Mouse (Mus musculus) forebrain, embryonic 15.5 days (tissue): Measurements from ENCODE around the gene Scaf8. TPM values are rescaled to one million over a fixed set of nuclear protein-coding genes. Genes with fewer than 3 reads are reported as not detected.

Source experiments
- ATAC-seq: fragments of 200-750 bp; cut with Nextera tagmentation; replicated peaks from 2 replicates; pipeline ENCODE4 v1.8.0; 2017; ENCODE audit warnings: mild to moderate bottlenecking, moderate TSS enrichment, moderate library complexity
- H3K27ac ChIP-seq: fragments of 300-500 bp; sonication (generic); replicated peaks from 2 replicates; pipeline ENCODE4 v1.5.1; 2015; ENCODE audit warnings: mild to moderate bottlenecking, inconsistent platforms
- H3K27me3 ChIP-seq: fragments of 300-500 bp; sonication (generic); 2 replicates; pipeline ENCODE4 v1.6.1; 2015; ENCODE audit warnings: inconsistent platforms
- H3K36me3 ChIP-seq: fragments of 300-500 bp; sonication (generic); 2 replicates; pipeline ENCODE4 v1.6.1; 2015; ENCODE audit warnings: mild to moderate bottlenecking, inconsistent platforms
- H3K4me1 ChIP-seq: fragments of 300-500 bp; sonication (generic); 2 replicates; pipeline ENCODE4 v1.6.1; 2015; ENCODE audit warnings: inconsistent platforms
- H3K4me2 ChIP-seq: fragments of 300-500 bp; sonication (generic); replicated peaks from 2 replicates; pipeline ENCODE4 v1.6.1; 2015; ENCODE audit warnings: mild to moderate bottlenecking, inconsistent platforms
- H3K4me3 ChIP-seq: fragments of 300-500 bp; sonication (generic); 2 replicates; pipeline ENCODE4 v1.5.1; 2015; ENCODE audit warnings: mild to moderate bottlenecking, inconsistent platforms
- H3K9ac ChIP-seq: fragments of 300-500 bp; sonication (generic); replicated peaks from 2 replicates; pipeline ENCODE4 v1.6.1; 2015; ENCODE audit warnings: mild to moderate bottlenecking, inconsistent platforms
- H3K9me3 ChIP-seq: fragments of 300-500 bp; sonication (generic); 2 replicates; pipeline ENCODE4 v1.6.1; 2016; ENCODE audit warnings: inconsistent platforms
- WGBS: fragments of 180-500 bp; shearing (Covaris S2); methylation state at CpG from one replicate; pipeline ENCODE4 v1.1.7; 2015; ENCODE audit warnings: mixed read lengths; 5-methylcytosine and 5-hydroxymethylcytosine counted together
- polyA plus RNA-seq: library from polyadenylated mRNA; unstranded; fragments of >200 nt; fragmentation: Nextera tagmentation; extraction: Ambion mirVana; gene quantifications from 2 replicates; pipeline ENCODE4 v1.2.1, GENCODE M21; 2015

Gene Scaf8
- polyA plus RNA-seq, 1 experiment from 2014 or later: 19.2 TPM

- no peak overlapping the region for H3K4me3 ChIP-seq
- no peaks in the 10 kb centered on the region for H3K9me3 ChIP-seq
- no peak for ATAC-seq
- H3K36me3 ChIP-seq: no peaks in the 10 kb centered on the region
- H3K4me1 ChIP-seq: peaks cover 83% of the 10 kb centered on the region
- peak overlapping the region; percentile 94 for H3K27ac ChIP-seq
- H3K9ac ChIP-seq: no peak overlapping the region
- no peaks in the 10 kb centered on the region for H3K27me3 ChIP-seq
- H3K4me2 ChIP-seq: no peak overlapping the region
- 30% methylated on average over 7 of the region's 7 CpGs for WGBS
Observed at GRCm38 (mm10) chr17:3246665-3247370, 132.0 kb downstream of the Scaf8 start.

Other genes with a start within 250 kb of the Scaf8 start
- 119 and 122 TPM in 2 replicates for gene Tiam2, start 211.6 kb downstream of the Scaf8 start, polyA plus RNA-seq